Mouse (Mus musculus): ENCODE data around the gene Dbndd2. TPM values are rescaled to one million over a fixed set of nuclear protein-coding genes. Genes with fewer than 3 reads are reported as not detected.

Gene Dbndd2
- total and polyA plus RNA-seq, 3 experiments: 6.9 to 11.9 TPM; not detected in 1

DNA sequence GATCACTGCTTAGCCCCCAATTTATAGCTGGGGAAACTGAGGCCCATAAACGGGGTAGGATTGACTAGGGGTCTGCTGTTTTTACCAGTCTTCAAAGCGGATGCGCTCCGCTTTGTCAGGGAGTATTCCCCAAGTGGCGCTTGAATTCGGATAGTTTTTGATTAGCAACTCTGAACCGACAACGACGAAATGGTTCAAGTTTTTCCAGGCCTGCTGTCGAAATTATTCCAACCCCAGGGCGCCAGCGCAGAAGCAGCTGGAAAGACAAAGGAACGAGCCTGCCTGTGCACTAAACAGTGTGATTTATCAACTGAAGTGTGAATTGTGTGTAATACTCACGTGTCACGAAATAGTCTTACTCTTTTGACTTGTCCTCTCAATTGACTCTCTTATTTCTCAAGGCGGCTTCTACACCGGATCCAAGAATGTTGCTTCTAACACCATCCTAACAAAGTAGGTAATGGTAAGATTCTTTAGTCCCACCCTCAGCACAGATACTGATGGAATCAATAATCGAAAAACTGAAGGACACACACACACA, 42.4 kb upstream of the Dbndd2 start, which contains the start of gene Sdc4:
Gene Sdc4, minus strand, starts transcription at position 428 of the 541 bp plus-strand sequence.
- H3K4me3 ChIP-seq (ENCODE audit: control insufficient read depth in 1 of 2, insufficient read depth in 1 of 2, low read depth in 2 of 2, low read length in 2 of 2): no peak within 1 kb of the TSS
- DNase-seq (ENCODE audit: low read depth, low spot score): no peak
- TF ChIP-seq ZMIZ1 (IDR thresholded peaks at IDR 0.05; ENCODE audit: low read depth, low read length) (no peak), CTCF (IDR thresholded peaks at IDR 0.05 in 2 of 3, conservative IDR thresholded peaks at IDR 0.05 in 1 of 3; ENCODE audit: control insufficient read depth in 1 of 3, insufficient read depth in 1 of 3, low read depth in 2 of 3, low read length in 3 of 3, poor library complexity in 1 of 3, severe bottlenecking in 1 of 3) (no peak), GABPA (IDR thresholded peaks at IDR 0.05; ENCODE audit: low read depth, low read length) (no peak), NRF1 (IDR thresholded peaks at IDR 0.05; ENCODE audit: insufficient read depth, low read depth, low read length, poor library complexity, severe bottlenecking) (no peak)
- no peaks in the 10 kb centered on the region for H3K9me3 ChIP-seq (replicated peaks; ENCODE audit: insufficient read depth, low read length)
- H3K79me2 ChIP-seq (ENCODE audit: control insufficient read depth, insufficient read depth, low read length, poor library complexity): no peaks in the 10 kb centered on the region
- H3K27ac ChIP-seq (ENCODE audit: control insufficient read depth, low read depth, low read length): no peak within 1 kb of the TSS
- peaks cover 13 to 33% of the 10 kb centered on the region in 2 experiments for H3K27me3 ChIP-seq (ENCODE audit: control insufficient read depth in 1 of 2, insufficient read depth in 2 of 2, low read length in 2 of 2)
- no peak within 1 kb of the TSS for H3K9ac ChIP-seq (ENCODE audit: control insufficient read depth, low read depth, low read length, poor library complexity, severe bottlenecking)
- H3K4me1 ChIP-seq (ENCODE audit: control insufficient read depth in 1 of 2, insufficient read depth in 2 of 2, low read length in 2 of 2): no peaks in the 10 kb centered on the region
- H3K36me3 ChIP-seq (ENCODE audit: control insufficient read depth in 1 of 2, insufficient read depth in 2 of 2, low read length in 2 of 2): no peaks in the 10 kb centered on the region

DNA sequence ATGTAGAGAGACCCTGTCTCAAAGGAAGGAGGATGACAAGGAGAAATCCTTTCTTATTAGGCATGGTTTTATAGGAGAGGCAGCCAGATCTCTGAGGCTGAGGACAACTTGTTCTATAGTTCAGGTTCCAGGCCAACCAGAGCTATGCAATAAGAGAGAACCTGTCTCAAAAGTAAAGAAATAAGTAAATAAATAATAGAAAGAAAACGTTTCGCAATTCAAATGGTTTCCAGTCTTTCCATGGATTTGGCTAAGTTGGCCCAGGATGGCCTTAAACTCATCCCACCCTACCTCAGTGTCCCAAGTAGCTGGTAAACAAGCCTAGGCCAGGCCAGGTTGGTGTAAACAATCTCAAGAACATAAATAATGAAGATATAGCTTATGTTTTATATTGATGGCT, 41.2 kb upstream of the Dbndd2 start:
- H3K79me2 ChIP-seq (ENCODE audit: control insufficient read depth, insufficient read depth, low read length, poor library complexity): no peaks in the 10 kb centered on the region
- DNase-seq (ENCODE audit: low read depth, low spot score): no peak
- no peaks in the 10 kb centered on the region for H3K4me1 ChIP-seq (ENCODE audit: control insufficient read depth in 1 of 2, insufficient read depth in 2 of 2, low read length in 2 of 2)
- no peaks in the 10 kb centered on the region for H3K9me3 ChIP-seq (replicated peaks; ENCODE audit: insufficient read depth, low read length)
- no peak overlapping the region for H3K27ac ChIP-seq (ENCODE audit: control insufficient read depth, low read depth, low read length)
- no peak overlapping the region for H3K4me3 ChIP-seq (ENCODE audit: control insufficient read depth in 1 of 2, insufficient read depth in 1 of 2, low read depth in 2 of 2, low read length in 2 of 2)
- no peak overlapping the region for H3K9ac ChIP-seq (ENCODE audit: control insufficient read depth, low read depth, low read length, poor library complexity, severe bottlenecking)
- H3K36me3 ChIP-seq (ENCODE audit: control insufficient read depth in 1 of 2, insufficient read depth in 2 of 2, low read length in 2 of 2): no peaks in the 10 kb centered on the region
- TF ChIP-seq SIN3A (IDR thresholded peaks at IDR 0.05; ENCODE audit: low read length) (no peak), MYC (IDR thresholded peaks at IDR 0.05; ENCODE audit: low read depth, low read length) (no peak), MYB (IDR thresholded peaks at IDR 0.05; ENCODE audit: low read depth, low read length) (no peak), UBTF (IDR thresholded peaks at IDR 0.05; ENCODE audit: borderline replicate concordance, insufficient read depth, low read depth, low read length) (no peak), RAD21 (IDR thresholded peaks at IDR 0.05; ENCODE audit: low read depth, low read length) (no peak), GABPA (IDR thresholded peaks at IDR 0.05; ENCODE audit: low read depth, low read length) (no peak), MAZ (IDR thresholded peaks at IDR 0.05; ENCODE audit: low read depth, low read length) (no peak), ZMIZ1 (IDR thresholded peaks at IDR 0.05; ENCODE audit: low read depth, low read length) (no peak), NRF1 (IDR thresholded peaks at IDR 0.05; ENCODE audit: insufficient read depth, low read depth, low read length, poor library complexity, severe bottlenecking) (no peak), JUND (IDR thresholded peaks at IDR 0.05; ENCODE audit: low read depth, low read length) (no peak), TCF12 (IDR thresholded peaks at IDR 0.05; ENCODE audit: low read depth, low read length) (no peak), TBP (IDR thresholded peaks at IDR 0.05; ENCODE audit: low read depth, low read length) (no peak), ELF1 (IDR thresholded peaks at IDR 0.05; ENCODE audit: low read depth, low read length) (no peak), RCOR1 (IDR thresholded peaks at IDR 0.05; ENCODE audit: low read depth, low read length) (no peak), MAX (IDR thresholded peaks at IDR 0.05; ENCODE audit: low read length) (no peak), BHLHE40 (IDR thresholded peaks at IDR 0.05; ENCODE audit: borderline replicate concordance, low read depth, low read length) (no peak)
- peaks cover 21 to 40% of the 10 kb centered on the region in 2 experiments for H3K27me3 ChIP-seq (ENCODE audit: control insufficient read depth in 1 of 2, insufficient read depth in 2 of 2, low read length in 2 of 2)
